Mouse (Mus musculus): ENCODE measurements at regions not wholly inside any gene's neighbourhood (a gene's known extent, or its start where the extent isn't known, plus 50 kb on each side); places are given as distances from the start of the nearest gene placed in this dataset.

DNA sequence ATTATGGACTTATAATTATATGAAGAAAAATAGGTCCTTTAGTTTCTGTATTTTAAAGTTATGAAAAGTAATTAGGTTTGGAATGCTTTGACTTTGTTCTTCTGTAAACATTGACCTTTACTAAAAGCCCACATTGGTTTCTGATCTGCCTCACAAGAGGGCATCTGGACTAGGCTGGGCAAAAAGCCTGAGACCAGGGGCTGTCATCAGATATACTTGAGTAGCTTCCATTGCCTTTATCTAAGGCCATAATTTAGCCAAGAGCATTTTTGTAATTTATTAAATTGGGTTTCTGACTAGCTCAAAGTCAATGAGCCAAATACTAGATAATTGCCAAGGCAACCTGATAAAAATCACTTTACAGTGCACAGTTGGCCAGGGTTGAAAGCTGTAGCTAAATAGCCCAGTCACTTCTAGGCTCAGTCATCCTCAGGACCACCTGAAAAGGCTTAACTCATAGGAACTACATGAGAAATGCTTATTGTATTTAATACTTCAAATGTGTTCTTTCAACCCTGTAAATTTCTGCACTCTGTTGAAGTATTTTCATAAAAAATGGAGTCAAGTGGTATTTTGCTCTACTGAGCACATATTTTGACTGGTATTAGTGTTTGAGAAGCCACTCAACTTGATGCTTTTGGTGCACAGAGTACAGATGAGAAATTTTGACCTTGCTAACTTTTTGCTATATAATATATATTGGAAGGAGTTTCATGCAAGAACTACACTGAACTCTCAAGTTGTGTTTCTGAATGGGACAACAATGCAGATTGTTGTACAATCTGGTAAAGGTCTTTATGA, 1410.9 kb upstream of the Slc10a2 start:
- Histone ChIP-seq H3K4me3 (replicated peaks; ENCODE audit: extremely low read depth, low read depth, low read length) (no peak overlapping the region), H3K4me1 (ENCODE audit: control insufficient read depth, insufficient read depth, low read length) (no peaks in the 10 kb centered on the region)
- DNase-seq, result no peak
- TF ChIP-seq POLR2A (IDR thresholded peaks at IDR 0.05; ENCODE audit: borderline replicate concordance, extremely low read depth, low read depth, low read length), result no peak
- TF ChIP-seq CTCF (IDR thresholded peaks at IDR 0.05; ENCODE audit: insufficient read depth, low read length), result no peak

DNA sequence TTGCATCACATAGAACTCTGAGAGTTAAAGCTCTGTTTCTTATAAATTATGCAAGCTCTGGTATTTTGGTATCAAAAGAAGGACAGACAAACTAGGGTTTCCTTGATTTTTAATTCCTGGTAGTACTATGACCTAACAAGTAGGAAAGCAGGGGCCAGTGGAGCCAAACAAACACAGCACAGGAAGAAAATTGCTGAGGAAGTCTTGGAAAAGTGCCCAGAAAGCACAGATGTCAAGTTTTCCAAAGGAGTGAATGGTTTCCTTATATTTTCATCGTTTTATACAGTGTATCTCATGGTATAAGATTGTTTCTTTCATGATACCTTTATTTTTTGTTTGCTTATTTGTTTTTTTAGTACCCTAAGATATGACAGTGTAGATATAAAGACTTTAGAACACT, 1387.3 kb upstream of the Slc10a2 start:
- DNase-seq, result no peak
- H3K4me1 ChIP-seq (ENCODE audit: control insufficient read depth, insufficient read depth, low read length), result no peaks in the 10 kb centered on the region
- no peak for TF ChIP-seq CTCF (IDR thresholded peaks at IDR 0.05; ENCODE audit: insufficient read depth, low read length)
- TF ChIP-seq POLR2A (IDR thresholded peaks at IDR 0.05; ENCODE audit: borderline replicate concordance, extremely low read depth, low read depth, low read length), result no peak
- 20% methylated on average over 1 of the region's 1 CpGs for WGBS
- no peak overlapping the region for H3K4me3 ChIP-seq (replicated peaks; ENCODE audit: extremely low read depth, low read depth, low read length)

DNA sequence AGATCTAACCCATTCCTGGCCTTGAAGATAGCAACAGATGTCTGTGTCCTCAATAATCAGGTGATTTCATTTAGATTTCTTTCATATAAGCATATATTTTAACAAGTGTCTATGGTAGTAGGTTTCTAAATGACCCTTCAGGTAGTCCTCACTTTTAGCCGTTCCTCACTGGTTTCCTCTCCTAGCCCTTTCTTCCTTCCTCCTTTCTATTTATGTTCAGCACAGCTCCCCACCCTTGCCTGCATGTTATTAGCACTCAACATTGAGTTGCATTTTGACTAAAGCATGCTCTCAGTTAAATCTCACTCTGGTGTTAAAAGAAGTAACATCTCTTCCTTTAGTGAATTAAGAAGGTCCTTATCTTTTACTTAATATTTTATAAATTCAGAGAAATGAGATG, 1376.8 kb upstream of the Slc10a2 start:
- no peak for DNase-seq
- no peak for TF ChIP-seq POLR2A (IDR thresholded peaks at IDR 0.05; ENCODE audit: borderline replicate concordance, extremely low read depth, low read depth, low read length)
- no peak for TF ChIP-seq CTCF (IDR thresholded peaks at IDR 0.05; ENCODE audit: insufficient read depth, low read length)
- 44% methylated on average over 1 of the region's 1 CpGs for WGBS
- Histone ChIP-seq H3K4me3 (replicated peaks; ENCODE audit: extremely low read depth, low read depth, low read length) (no peak overlapping the region), H3K4me1 (ENCODE audit: control insufficient read depth, insufficient read depth, low read length) (no peaks in the 10 kb centered on the region)

DNA sequence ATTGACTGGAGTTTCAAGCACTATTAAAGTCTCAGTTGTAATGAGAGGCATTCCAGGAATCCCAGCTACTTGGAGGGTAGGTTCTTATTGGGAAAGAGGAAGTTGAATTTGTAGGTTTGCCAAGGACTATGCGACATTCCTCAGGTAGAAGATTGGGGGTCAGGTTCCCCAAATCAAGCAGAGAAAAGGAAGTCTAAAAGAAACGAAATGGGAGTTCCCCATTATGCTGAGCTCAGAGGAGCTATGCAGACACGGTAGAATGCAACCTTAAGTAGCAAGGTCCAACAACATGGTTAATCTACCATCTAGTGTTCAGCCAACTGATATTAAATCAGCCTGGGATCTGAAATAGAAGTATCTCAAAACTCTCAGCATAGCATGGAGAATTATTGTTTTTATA, 1365.9 kb upstream of the Slc10a2 start:
- TF ChIP-seq CTCF (IDR thresholded peaks at IDR 0.05; ENCODE audit: insufficient read depth, low read length), result no peak
- no peak for DNase-seq
- Histone ChIP-seq H3K4me1 (ENCODE audit: control insufficient read depth, insufficient read depth, low read length) (no peaks in the 10 kb centered on the region), H3K4me3 (replicated peaks; ENCODE audit: extremely low read depth, low read depth, low read length) (no peak overlapping the region)
- 51% methylated on average over 3 of the region's 3 CpGs for WGBS

DNA sequence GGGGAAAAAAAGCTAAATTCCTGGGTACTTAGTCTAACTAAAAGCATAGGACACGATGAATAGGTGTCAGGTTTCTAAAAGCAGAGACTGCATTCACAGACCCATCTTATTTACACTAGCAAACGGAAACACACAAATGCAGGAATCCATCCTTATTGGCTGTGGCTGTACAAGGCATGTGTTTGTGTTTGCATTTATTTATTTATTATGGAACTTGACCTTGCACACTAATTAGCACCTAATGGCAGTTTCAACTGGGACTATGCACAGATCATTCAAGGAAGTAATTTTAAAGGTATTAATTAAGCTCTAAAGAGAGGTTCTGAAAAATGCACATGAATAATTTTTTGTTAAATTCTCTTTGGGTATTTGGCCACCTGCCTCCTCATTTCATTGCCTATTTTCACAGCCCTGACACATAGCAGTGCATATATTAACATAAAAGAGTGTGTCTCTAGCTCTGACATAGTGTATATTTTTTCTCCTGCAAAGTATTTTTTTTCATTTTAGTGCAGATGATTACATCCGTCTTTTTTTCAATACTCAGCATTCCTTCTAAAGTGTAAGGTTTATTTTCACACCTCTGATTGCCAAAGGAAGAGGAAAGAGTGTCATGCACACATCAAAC, 1351.5 kb upstream of the Slc10a2 start:
- WGBS, result 44% methylated on average over 3 of the region's 3 CpGs
- H3K4me3 ChIP-seq (replicated peaks; ENCODE audit: extremely low read depth, low read depth, low read length), result no peak overlapping the region
- no peak for TF ChIP-seq POLR2A (IDR thresholded peaks at IDR 0.05; ENCODE audit: borderline replicate concordance, extremely low read depth, low read depth, low read length)
- DNase-seq, result no peak
- H3K4me1 ChIP-seq (ENCODE audit: control insufficient read depth, insufficient read depth, low read length), result no peaks in the 10 kb centered on the region

DNA sequence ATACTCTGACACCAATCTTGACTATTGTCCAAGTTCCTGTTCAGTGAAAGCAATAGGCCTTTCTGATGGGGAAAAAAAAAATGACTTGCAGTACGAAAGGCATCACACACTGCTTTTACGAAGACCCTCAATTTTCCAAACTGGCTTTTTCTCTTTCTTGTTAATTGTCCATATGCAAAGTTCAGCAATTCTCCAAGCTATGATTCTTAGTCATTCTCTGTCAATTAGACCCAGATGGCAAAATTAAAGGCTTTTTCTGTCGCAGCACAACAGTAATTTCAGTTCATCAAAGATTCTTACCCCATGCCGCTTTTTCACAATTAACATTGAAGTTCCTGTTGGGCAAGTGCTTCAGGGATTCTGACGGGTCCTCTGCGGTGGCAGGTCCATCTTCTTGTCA, 1343.2 kb upstream of the Slc10a2 start:
- TF ChIP-seq CTCF (IDR thresholded peaks at IDR 0.05; ENCODE audit: insufficient read depth, low read length) (no peak), POLR2A (IDR thresholded peaks at IDR 0.05; ENCODE audit: borderline replicate concordance, extremely low read depth, low read depth, low read length) (no peak)
- Histone ChIP-seq H3K4me3 (replicated peaks; ENCODE audit: extremely low read depth, low read depth, low read length) (no peak overlapping the region), H3K4me1 (ENCODE audit: control insufficient read depth, insufficient read depth, low read length) (no peaks in the 10 kb centered on the region)
- no peak for DNase-seq
- WGBS, result 76% methylated on average over 6 of the region's 6 CpGs

DNA sequence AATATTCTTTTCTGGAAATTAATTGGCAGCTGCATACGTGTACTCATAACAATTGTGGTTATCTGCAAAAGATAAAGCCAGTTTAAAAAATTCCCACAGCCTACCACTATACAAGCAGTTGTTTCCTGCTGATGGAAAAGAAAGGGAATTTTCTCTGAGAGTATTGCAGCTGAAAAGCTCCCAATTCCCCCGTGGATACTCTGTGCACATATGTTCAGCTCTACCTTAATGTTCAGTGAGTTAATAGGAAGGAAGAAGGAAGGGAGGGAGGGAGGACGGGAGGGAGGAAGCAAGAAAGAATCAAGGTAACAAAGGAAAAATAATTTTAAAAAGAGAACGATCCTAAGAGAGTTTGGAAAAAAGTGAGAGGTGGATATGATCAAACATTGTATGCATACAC, 1333.9 kb upstream of the Slc10a2 start:
- TF ChIP-seq POLR2A (IDR thresholded peaks at IDR 0.05; ENCODE audit: borderline replicate concordance, extremely low read depth, low read depth, low read length) (no peak), CTCF (IDR thresholded peaks at IDR 0.05; ENCODE audit: insufficient read depth, low read length) (no peak)
- 36% methylated on average over 4 of the region's 4 CpGs for WGBS
- Histone ChIP-seq H3K4me1 (ENCODE audit: control insufficient read depth, insufficient read depth, low read length) (no peaks in the 10 kb centered on the region), H3K4me3 (replicated peaks; ENCODE audit: extremely low read depth, low read depth, low read length) (no peak overlapping the region)
- DNase-seq, result no peak

Measured in lung, adult 2 months (tissue).